ENCODE assay signal across 22 mouse cellular contexts in genomic region chr4:128741906-128742305, GRCm38 (mm10). TPM values are rescaled to one million over a fixed set of nuclear protein-coding genes. Genes with fewer than 3 reads are reported as not detected.
DNase-seq lines count a peak whose midpoint lies in the region; ATAC-seq and TF ChIP-seq lines count a peak whose summit lies in the region.
"Had no signal": no experiment of that assay in that cellular context is flagged by ENCODE, and none has a peak within 500 bp of the region (broad histone marks: within the 10 kb centered on the region; RNA-seq: fewer than 3 reads in every experiment).

No protein-coding gene starts in this region.

- no peak overlapping the region for H3K27ac ChIP-seq in forebrain, embryonic 11.5 days (ENCODE audit: low read depth, low read length)
- H3K27ac ChIP-seq in forebrain, embryonic 13.5 days = no peak overlapping the region; the same call in 1 of the 2 replicates
- peak overlapping the region; percentile 69; the same call in 1 of the 2 replicates for H3K27ac ChIP-seq in hindbrain, embryonic 13.5 days
- H3K27ac ChIP-seq in hindbrain, embryonic 12.5 days = no peak overlapping the region
- no peak overlapping the region for H3K27ac ChIP-seq in liver, adult 2 months (replicated peaks; ENCODE audit: insufficient read depth, low read depth, low read length)
- no peak overlapping the region for H3K27ac ChIP-seq in liver, postnatal 0 days (ENCODE audit: low read depth)
- 0 out of 2 replicates have a peak overlapping the region, but pooled peaks have one; percentile 4 for H3K27ac ChIP-seq in neural tube, embryonic 15.5 days (replicated peaks)
- H3K27ac ChIP-seq: intestine, embryonic 15.5 days; neural tube, embryonic 12.5 days had no signal

- no peak for TF ChIP-seq CTCF in liver, adult 2 months (IDR thresholded peaks at IDR 0.05; ENCODE audit: low read depth, low read length)
- TF ChIP-seq CTCF in liver, postnatal 0 days (IDR thresholded peaks at IDR 0.05; ENCODE audit: low read depth) = no peak

- H3K4me2 ChIP-seq in forebrain, embryonic 11.5 days (ENCODE audit: low read depth, low read length, severe bottlenecking) = no peak overlapping the region
- H3K4me2 ChIP-seq in forebrain, embryonic 13.5 days = no peak overlapping the region
- no peak overlapping the region for H3K4me2 ChIP-seq in hindbrain, embryonic 13.5 days
- H3K4me2 ChIP-seq in hindbrain, embryonic 12.5 days (replicated peaks) = no peak overlapping the region
- no peak overlapping the region for H3K4me2 ChIP-seq in liver, postnatal 0 days (ENCODE audit: low read depth, low read length)
- no peak overlapping the region for H3K4me2 ChIP-seq in neural tube, embryonic 15.5 days
- H3K4me2 ChIP-seq: intestine, embryonic 15.5 days; neural tube, embryonic 12.5 days had no signal

- no peak overlapping the region for H3K9ac ChIP-seq in forebrain, embryonic 11.5 days (ENCODE audit: low read length)
- H3K9ac ChIP-seq in forebrain, embryonic 13.5 days = no peak overlapping the region; the same call in 1 of the 2 replicates
- H3K9ac ChIP-seq in hindbrain, embryonic 13.5 days = peak overlapping the region; percentile 39; the same call in 1 of the 2 replicates
- H3K9ac ChIP-seq in hindbrain, embryonic 12.5 days = no peak overlapping the region
- no peak overlapping the region for H3K9ac ChIP-seq in liver, adult 2 months (ENCODE audit: low read depth, low read length)
- no peak overlapping the region for H3K9ac ChIP-seq in liver, postnatal 0 days (replicated peaks)
- H3K9ac ChIP-seq in neural tube, embryonic 15.5 days (replicated peaks) = no peak overlapping the region
- H3K9ac ChIP-seq: intestine, embryonic 15.5 days; neural tube, embryonic 12.5 days had no signal

- H3K79me2 ChIP-seq in liver, adult 2 months (ENCODE audit: control insufficient read depth, insufficient read depth, low read length) = peaks cover 19% of the 10 kb centered on the region

- H3K9me3 ChIP-seq in forebrain, embryonic 11.5 days (ENCODE audit: control insufficient read depth, low read length) = no peaks in the 10 kb centered on the region
- H3K9me3 ChIP-seq in forebrain, embryonic 13.5 days (replicated peaks) = no peaks in the 10 kb centered on the region
- H3K9me3 ChIP-seq in hindbrain, embryonic 13.5 days = no peaks in the 10 kb centered on the region
- H3K9me3 ChIP-seq in hindbrain, embryonic 12.5 days (replicated peaks) = no peaks in the 10 kb centered on the region
- H3K9me3 ChIP-seq in liver, postnatal 0 days (ENCODE audit: low read length) = no peaks in the 10 kb centered on the region
- H3K9me3 ChIP-seq in neural tube, embryonic 15.5 days (replicated peaks) = no peaks in the 10 kb centered on the region
- H3K9me3 ChIP-seq: intestine, embryonic 15.5 days; neural tube, embryonic 12.5 days had no signal

- H3K27me3 ChIP-seq in forebrain, embryonic 11.5 days (ENCODE audit: control insufficient read depth, insufficient read depth, low read length) = no peaks in the 10 kb centered on the region
- H3K27me3 ChIP-seq in forebrain, embryonic 13.5 days = no peaks in the 10 kb centered on the region
- no peaks in the 10 kb centered on the region for H3K27me3 ChIP-seq in hindbrain, embryonic 13.5 days
- no peaks in the 10 kb centered on the region for H3K27me3 ChIP-seq in hindbrain, embryonic 12.5 days
- no peaks in the 10 kb centered on the region for H3K27me3 ChIP-seq in liver, adult 2 months (ENCODE audit: control insufficient read depth, insufficient read depth, low read length)
- H3K27me3 ChIP-seq in liver, postnatal 0 days (ENCODE audit: insufficient read depth, low read length) = no peaks in the 10 kb centered on the region
- no peaks in the 10 kb centered on the region for H3K27me3 ChIP-seq in neural tube, embryonic 15.5 days (replicated peaks)
- H3K27me3 ChIP-seq: CH12.LX; intestine, embryonic 15.5 days; neural tube, embryonic 12.5 days had no signal

- 39% methylated on average over 5 of the region's 5 CpGs for WGBS in forebrain, embryonic 11.5 days
- 47% methylated on average over 5 of the region's 5 CpGs for WGBS in forebrain, embryonic 13.5 days
- WGBS in hindbrain, embryonic 13.5 days = 39% methylated on average over 5 of the region's 5 CpGs
- WGBS in hindbrain, embryonic 12.5 days = 39% methylated on average over 5 of the region's 5 CpGs
- WGBS in liver, adult 2 months = 20% methylated on average over 5 of the region's 5 CpGs
- 57% methylated on average over 5 of the region's 5 CpGs for WGBS in liver, postnatal 0 days (ENCODE audit: insufficient replicate concordance)
- WGBS in neural tube, embryonic 15.5 days = 58% methylated on average over 5 of the region's 5 CpGs

- no peak for TF ChIP-seq EP300 in liver, postnatal 0 days (IDR thresholded peaks at IDR 0.05; ENCODE audit: low read depth)

- DNase-seq in forebrain, embryonic 11.5 days (ENCODE audit: low spot score) = peak; percentile 44
- peak; percentile 60 for DNase-seq in liver, adult 2 months (ENCODE audit: extremely low read depth, low read depth, low spot score)
- no peak for DNase-seq in liver, postnatal 0 days
- DNase-seq: cerebellum, postnatal 14 days; forebrain, postnatal 0 days; gastrocnemius, postnatal 36 days; kidney, postnatal 10 days; layer of hippocampus, postnatal 36 days; liver; lung, adult 18-20 months; lung, postnatal 36 days; thymus, postnatal 36 days had no signal

- no peak for TF ChIP-seq POLR2A in liver, adult 2 months (IDR thresholded peaks at IDR 0.05; ENCODE audit: extremely low read depth, insufficient read depth, low read length)

- no peak overlapping the region for H3K4me3 ChIP-seq in forebrain, embryonic 11.5 days (ENCODE audit: low read depth, low read length)
- no peak overlapping the region for H3K4me3 ChIP-seq in forebrain, embryonic 13.5 days
- no peak overlapping the region for H3K4me3 ChIP-seq in hindbrain, embryonic 13.5 days
- H3K4me3 ChIP-seq in hindbrain, embryonic 12.5 days = no peak overlapping the region
- H3K4me3 ChIP-seq in liver, adult 2 months (ENCODE audit: insufficient read depth, low read depth, low read length) = no peak overlapping the region
- H3K4me3 ChIP-seq in liver, postnatal 0 days (ENCODE audit: low read depth, low read length) = no peak overlapping the region
- H3K4me3 ChIP-seq in neural tube, embryonic 15.5 days (replicated peaks) = no peak overlapping the region
- H3K4me3 ChIP-seq: intestine, embryonic 15.5 days; layer of hippocampus, adult 2 months; neural tube, embryonic 12.5 days had no signal

- peaks cover 19% of the 10 kb centered on the region for H3K4me1 ChIP-seq in forebrain, embryonic 11.5 days (replicated peaks; ENCODE audit: control insufficient read depth, insufficient read depth, low read length)
- peaks cover 46% of the 10 kb centered on the region for H3K4me1 ChIP-seq in forebrain, embryonic 13.5 days
- peaks cover 48% of the 10 kb centered on the region for H3K4me1 ChIP-seq in hindbrain, embryonic 13.5 days (replicated peaks)
- peaks cover 30% of the 10 kb centered on the region for H3K4me1 ChIP-seq in hindbrain, embryonic 12.5 days
- peaks cover 5% of the 10 kb centered on the region for H3K4me1 ChIP-seq in liver, adult 2 months (ENCODE audit: control insufficient read depth, insufficient read depth, low read length)
- H3K4me1 ChIP-seq in liver, postnatal 0 days (ENCODE audit: insufficient read depth) = 0 out of 2 replicates have a peak, but pooled peaks cover 3% of the 10 kb centered on the region
- peaks cover 30% of the 10 kb centered on the region for H3K4me1 ChIP-seq in neural tube, embryonic 15.5 days

- peaks cover 22% of the 10 kb centered on the region for H3K36me3 ChIP-seq in forebrain, embryonic 11.5 days (ENCODE audit: control insufficient read depth, insufficient read depth, low read length)
- H3K36me3 ChIP-seq in forebrain, embryonic 13.5 days (ENCODE audit: poor library complexity, severe bottlenecking) = peaks cover 48% of the 10 kb centered on the region
- H3K36me3 ChIP-seq in hindbrain, embryonic 13.5 days = peaks cover 52% of the 10 kb centered on the region
- peaks cover 52% of the 10 kb centered on the region for H3K36me3 ChIP-seq in hindbrain, embryonic 12.5 days
- peaks cover 9% of the 10 kb centered on the region for H3K36me3 ChIP-seq in liver, adult 2 months (ENCODE audit: control insufficient read depth, insufficient read depth, low read length)
- H3K36me3 ChIP-seq in liver, postnatal 0 days (replicated peaks; ENCODE audit: insufficient read depth, low read length) = peaks cover 36% of the 10 kb centered on the region
- H3K36me3 ChIP-seq in neural tube, embryonic 15.5 days = peaks cover 38% of the 10 kb centered on the region

- no peak for ATAC-seq in forebrain, embryonic 11.5 days (replicated peaks; ENCODE audit: low FRiP score)
- no peak for ATAC-seq in forebrain, embryonic 13.5 days
- ATAC-seq in hindbrain, embryonic 13.5 days (ENCODE audit: low FRiP score) = no peak
- ATAC-seq in hindbrain, embryonic 12.5 days (ENCODE audit: low FRiP score) = no peak
- ATAC-seq in liver, postnatal 0 days = no peak
- ATAC-seq in neural tube, embryonic 15.5 days (ENCODE audit: low FRiP score) = no peak
- ATAC-seq: intestine, embryonic 15.5 days had no signal

RNA-seq across cellular contexts. Expression of gene A3galt2, which starts 13.3 kb away (rescaled TPM):
- polyA plus RNA-seq in forebrain, embryonic 11.5 days (2014; fragmentation: Nextera tagmentation; extraction: Ambion mirVana) = 0.56 TPM in 2 replicates
- 0.67 and 0.88 TPM in 2 replicates for polyA plus RNA-seq in forebrain, embryonic 13.5 days (2015; fragmentation: Nextera tagmentation; extraction: Ambion mirVana)
- 0.38 and 0.53 TPM in 2 replicates for polyA plus RNA-seq in hindbrain, embryonic 13.5 days (2015; fragmentation: Nextera tagmentation; extraction: Ambion mirVana)
- polyA plus RNA-seq in hindbrain, embryonic 12.5 days (2016; fragmentation: Nextera tagmentation; extraction: Ambion mirVana) = 0.50 and 0.79 TPM in 2 replicates
- under 0.01 and 0.07 TPM in 2 replicates for total RNA-seq in liver, adult 2 months (2014; rRNA removed)
- 0.02 TPM in 1 of 2 replicates, not detected in the other for polyA plus RNA-seq in liver, adult 2 months (2012; rRNA removed)
- not detected in 2 replicates for polyA plus RNA-seq in liver, postnatal 0 days (2015; fragmentation: Nextera tagmentation; extraction: Ambion mirVana)
- 0.34 and 0.41 TPM in 2 replicates for polyA plus RNA-seq in neural tube, embryonic 15.5 days (2015; fragmentation: Nextera tagmentation; extraction: Ambion mirVana)
- total RNA-seq: hematopoietic stem cell, adult 5-6 weeks; MEL had no signal

Comparison
In these comparisons a context has a peak if more than half of its experiments do, and no peak if none do; other contexts are left out.
1. H3K27ac ChIP-seq: peak in hindbrain, embryonic 13.5 days (single experiment) and neural tube, embryonic 15.5 days (single experiment); none in forebrain, embryonic 11.5 days (single experiment), forebrain, embryonic 13.5 days (single experiment), hindbrain, embryonic 12.5 days (single experiment), liver, adult 2 months (single experiment) and liver, postnatal 0 days (single experiment).